Mouse (Mus musculus): ENCODE data around the gene Elp4. TPM values are rescaled to one million over a fixed set of nuclear protein-coding genes. Genes with fewer than 3 reads are reported as not detected.

Gene Elp4
- polyA plus RNA-seq, 1 experiment from 2014 or later: 27.2 TPM

DNA sequence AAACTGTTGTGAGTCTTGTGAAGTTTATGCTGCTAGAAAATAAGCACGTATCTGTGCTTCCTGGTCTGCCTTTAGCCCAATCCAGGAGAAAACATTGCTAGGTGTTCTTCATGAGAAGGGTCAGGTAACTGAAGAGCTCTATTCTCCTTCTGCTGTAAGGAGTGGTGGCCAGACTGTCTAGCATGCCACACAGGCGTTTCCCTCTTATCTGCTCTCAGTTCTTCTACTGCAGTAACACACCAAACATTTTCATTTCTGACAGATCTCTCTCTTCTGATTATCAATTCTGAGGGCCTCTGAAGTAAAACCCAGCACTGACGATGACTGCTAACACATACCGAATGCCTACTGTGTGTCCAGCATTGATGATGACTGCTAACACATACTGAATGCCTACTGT is 98.3 kb downstream of the Elp4 start:
- no peak for DNase-seq (ENCODE audit: low spot score)

DNA sequence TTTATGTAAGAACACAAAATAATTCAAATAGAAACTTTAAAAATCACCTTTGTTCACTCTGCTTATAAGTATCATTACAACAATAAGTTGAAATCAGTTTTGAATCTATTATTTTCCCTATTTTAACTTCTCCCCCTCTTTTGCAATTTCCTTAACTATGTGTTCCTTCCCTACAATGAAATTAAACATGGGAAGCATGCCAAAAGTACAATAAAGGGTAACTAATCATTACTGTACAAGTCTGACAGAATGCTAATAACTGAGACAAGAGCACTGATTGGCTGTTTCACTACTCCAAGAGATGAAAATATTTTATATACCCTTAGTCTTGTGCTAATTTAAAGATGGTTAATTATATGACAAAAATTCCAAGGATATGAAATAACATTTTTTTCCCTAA is 99.2 kb downstream of the Elp4 start:
- DNase-seq (ENCODE audit: low spot score): no peak

DNA sequence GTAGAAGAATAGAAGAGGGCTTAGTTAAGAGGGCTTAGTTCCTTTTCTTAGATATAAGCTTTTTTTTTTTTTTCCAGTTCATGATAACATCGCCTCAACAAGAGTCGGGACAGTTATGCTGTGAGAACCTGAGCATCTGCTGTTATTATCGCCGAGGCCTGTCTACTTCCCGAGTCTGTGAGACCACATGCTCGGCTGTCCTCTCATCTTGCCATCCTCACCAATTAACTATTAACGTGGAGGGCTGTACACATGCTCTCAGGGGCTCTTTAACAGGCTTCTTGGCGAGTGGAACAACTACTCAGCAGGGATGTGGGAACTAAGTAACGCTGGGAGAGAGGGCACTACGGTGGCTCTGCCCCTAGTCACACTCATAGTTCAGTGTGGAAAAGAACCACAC is 99.9 kb downstream of the Elp4 start:
- no peak for DNase-seq (ENCODE audit: low spot score)

DNA sequence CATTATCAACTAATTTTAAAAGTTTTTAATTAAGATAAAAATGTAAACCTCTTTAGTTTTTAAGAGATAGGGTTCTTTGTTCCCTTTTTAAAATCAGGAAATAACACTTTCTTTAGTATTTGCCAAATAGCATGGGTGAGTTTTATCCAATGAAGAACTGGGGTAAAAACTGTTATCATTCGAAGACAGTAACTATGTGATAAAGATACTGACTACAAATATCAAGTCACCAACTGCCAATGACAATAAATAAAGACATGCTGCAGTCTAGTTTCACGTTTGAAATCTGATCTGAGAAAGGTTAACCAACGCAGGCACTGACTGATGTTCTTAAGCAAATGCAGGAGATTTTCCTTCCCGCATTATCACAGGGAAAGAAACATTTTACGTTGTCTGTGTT is 100.9 kb downstream of the Elp4 start:
- DNase-seq (ENCODE audit: low spot score): no peak

DNA sequence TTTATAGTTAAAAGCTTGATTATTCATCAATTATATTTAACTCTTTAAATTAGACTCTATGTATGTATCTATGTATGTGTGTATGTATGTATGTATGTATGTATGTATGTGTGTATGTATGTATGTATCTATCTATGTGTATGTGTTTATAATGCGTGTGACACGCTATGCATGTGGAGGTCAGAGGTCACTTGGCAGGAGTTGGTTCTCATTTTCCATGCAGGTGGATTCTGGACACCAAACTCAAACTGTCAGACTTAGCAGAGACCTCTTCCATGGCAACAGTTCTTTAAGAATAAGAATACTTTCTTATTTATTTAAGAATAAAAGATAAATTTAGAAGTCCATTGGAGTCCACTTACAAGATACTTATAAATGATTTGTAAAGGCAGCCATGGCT is 101.5 kb downstream of the Elp4 start:
- DNase-seq (ENCODE audit: low spot score): no peak

DNA sequence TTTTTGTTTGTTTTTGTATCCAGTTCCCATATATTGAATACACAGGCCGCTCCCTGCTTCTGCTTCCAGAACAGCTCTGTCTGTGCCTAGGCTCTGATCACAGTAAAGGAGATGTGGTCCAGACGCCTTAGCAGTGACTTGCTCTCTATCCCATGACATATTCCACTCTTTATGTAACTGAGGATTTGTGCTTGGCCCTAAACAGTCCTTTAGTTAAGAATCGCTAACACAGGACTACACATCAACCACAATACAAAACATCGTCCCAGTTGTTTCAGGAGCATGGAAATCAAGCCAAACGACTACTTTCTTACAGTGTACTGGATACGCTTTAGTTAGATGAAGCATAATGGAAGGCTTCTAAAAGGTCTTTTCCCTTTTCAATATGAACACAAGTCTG is 102.8 kb downstream of the Elp4 start:
- DNase-seq (ENCODE audit: low spot score): no peak

DNA sequence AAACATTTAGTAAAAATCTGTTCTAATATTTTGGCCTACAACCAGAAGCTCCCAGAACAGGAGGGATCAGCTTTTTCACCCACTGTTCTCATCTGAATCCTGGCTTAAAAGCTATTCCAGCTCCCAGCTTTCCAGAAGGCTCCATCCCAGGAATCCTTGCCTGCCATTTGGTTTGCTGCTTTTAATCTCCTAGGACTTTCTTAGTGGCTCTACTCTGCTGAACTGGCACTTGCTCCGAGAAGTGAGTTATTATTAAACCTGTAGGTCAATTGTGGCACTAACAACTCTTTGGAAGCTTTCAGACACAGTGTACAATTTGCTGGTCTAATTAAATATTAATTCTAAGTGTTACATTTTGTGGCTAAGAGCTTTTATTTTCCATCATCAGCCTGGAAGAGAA is 103.7 kb downstream of the Elp4 start:
- no peak for DNase-seq (ENCODE audit: low spot score)

DNA sequence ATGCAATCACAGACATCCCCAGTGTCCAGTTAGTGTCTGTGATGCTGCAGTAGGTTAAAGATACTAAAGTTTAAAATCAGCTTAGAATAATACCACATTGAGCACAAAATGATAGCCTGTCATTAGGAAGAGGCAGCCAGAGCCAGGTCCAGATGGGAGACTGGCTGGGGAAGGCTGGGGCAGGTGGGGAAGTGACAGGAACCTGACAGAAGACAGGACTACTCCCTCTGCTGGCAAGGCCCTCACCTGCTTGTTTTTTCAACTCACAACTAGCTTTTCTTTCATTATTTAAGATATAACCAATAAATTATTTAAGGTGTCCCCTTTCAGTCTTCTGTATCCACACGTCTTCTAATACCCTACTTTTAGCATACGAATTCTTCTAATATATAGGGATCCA is 104.5 kb downstream of the Elp4 start:
- no peak for DNase-seq (ENCODE audit: low spot score)

DNA sequence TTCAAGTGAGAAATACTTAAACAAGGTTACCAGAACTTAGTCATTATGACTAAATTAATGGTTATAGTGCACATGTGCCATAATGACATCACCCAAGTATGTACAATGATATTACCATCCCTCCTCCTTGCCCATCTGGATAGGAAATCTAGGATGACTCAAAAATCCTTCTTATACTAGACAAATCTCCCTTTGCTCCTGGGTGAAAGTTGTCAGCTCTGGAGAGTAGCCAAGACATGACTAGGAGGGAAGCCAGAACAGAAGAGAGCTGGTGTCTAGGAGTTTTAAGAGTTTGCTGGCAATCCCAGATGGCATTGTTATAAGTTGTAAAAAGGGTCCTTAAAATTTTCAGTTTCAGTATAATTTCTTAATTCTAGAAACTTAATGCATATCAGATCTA is 106.5 kb downstream of the Elp4 start:
- DNase-seq (ENCODE audit: low spot score): no peak

DNA sequence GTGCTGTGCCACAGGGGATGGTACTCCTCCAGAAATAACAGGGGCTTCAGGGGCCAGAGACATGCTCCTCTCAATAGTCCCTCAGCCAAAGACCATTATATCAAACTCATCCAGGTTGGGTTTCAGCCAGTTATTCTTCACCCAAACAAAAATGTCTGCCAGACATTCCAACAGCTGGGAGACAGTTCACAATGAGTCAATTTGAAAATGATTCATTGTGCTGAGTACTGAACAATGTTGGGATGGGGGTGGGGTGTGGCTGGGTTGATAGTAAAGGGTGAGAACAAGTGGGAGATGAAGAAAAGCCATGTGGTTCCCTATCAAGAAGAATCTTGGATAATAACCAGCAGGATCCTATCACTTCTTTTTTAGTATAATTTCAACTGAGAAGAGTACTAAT is 108.3 kb downstream of the Elp4 start:
- no peak for DNase-seq (ENCODE audit: low spot score)

DNA sequence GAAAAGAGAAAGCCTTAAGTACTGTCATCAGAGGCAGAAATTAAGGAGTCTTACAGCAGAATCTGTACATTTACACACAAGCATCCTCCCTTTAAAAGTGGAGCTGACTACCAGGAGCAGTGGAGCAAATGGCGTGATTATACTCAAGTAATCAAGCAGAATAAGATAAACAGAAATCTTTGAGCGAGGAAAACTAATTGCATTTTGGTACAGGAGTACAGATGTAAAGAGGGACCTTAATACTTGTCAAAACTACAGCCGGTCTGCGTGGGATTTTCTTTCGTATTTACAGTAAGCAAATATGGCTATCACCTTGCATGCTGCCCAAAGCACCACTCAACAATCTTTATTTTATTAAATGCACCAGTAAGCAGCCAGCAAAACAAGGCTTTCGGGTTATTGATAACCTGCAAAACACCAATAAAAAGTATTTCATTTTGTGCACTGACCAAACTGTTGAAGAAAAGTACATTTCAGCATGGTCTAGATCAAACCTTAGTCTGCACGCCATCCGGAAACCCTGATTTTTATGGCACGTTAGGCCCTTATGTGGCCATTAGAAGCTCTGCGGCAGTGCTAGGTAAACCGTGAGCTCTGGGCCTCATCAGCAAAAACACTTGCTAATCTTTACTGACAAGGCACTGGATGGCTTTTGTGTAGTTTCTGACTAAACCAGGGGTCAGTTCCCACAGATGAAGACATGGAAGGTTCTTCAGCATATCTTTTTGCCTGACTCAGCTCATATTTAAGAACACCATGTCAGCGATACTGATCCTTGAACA is 111.8 kb downstream of the Elp4 start:
- no peak for DNase-seq (ENCODE audit: low spot score)

DNA sequence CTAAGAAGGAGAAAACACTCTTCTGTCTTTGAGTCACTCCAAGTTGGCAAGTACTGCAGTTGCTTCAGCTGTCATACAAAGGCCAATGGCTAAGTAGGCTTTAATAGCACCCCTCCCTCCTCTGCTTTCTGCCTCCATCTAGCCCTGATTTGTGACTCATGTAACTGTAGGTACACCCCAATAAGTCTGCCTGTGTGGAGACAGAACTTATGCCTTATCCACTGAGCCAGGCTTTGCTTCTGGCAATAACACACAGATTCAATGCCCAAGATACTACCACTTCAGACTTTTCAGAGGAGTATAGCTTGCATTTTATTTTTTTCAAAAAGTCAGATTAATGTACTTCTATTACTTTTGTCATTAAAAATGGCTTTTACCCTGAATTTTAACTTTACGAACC is 114.4 kb downstream of the Elp4 start:
- no peak for DNase-seq (ENCODE audit: low spot score)

DNA sequence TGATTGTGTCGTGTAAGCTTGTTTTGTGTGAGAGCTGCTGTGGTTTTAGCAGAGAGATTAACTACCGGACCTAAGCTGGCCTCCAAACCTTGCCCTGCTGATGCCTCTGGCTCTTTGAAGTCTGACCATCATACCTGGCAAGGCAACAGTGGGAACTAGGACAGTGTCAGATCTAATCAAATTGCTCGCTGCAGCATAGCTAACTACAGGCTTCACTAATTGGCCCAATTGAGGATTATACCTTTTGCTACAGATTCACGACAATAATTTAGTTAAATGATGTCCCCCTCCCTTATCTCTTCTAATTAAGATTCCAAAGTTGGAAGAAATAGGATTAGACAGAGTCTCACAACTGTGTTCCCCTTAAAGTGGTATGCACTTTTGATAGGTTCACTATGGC is 116.6 kb downstream of the Elp4 start:
- no peak for DNase-seq (ENCODE audit: low spot score)

DNA sequence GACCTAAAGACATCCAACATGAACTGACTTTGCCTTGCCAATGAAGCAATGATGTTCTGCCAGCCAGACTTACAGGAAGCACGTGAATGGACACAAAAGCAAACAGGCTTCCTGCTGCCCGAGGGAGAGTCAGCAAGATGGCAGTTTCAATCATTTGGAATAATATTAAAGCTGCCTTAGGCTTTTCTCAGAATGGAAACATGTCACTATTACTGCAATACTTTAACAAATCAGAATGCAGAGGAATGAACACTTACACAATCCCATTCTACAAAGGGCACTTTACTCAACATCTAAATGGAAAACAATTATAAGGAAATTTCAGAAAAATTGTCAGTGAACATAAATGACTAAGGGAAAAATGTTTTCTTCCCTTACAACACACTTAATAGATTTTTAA is 117.4 kb downstream of the Elp4 start:
- DNase-seq (ENCODE audit: low spot score): no peak

DNA sequence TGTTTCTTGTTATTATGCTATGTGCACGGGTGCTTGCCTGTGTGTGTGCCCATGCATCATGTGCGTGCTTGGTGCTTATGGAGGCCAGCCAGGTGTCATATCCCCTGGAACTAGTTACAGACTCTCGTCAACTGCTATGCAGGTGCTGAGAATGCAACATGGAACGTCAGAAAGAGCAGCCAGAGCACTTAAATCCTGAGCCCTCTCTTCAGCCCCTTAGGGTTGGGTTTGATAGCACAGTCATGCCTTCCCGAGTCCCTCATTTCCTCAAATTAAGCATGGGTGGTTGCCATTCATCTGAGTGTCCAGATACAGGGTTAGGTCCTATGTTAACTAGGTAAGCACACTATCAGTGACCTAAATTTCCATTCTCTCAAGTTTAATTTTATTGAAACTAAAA is 121.5 kb downstream of the Elp4 start:
- DNase-seq (ENCODE audit: low spot score): no peak

DNA sequence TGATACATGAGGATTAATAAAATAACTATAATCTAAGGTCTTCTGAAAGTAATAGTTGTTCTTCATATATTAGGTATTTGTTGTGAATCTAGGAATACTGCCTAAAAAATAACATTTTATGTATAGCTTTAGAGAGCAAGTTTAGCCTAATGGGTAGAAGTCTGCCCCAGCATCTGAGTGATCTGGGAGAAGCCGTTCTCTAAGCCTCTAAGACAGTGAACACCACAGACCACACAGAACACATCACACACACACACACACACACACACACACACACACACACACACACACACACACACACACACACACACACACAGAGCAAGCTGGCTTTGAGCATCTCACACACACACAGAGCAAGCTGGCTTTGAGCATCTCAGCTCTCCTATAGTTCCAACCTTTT is 123.6 kb downstream of the Elp4 start:
- no peak for DNase-seq (ENCODE audit: low spot score)

DNA sequence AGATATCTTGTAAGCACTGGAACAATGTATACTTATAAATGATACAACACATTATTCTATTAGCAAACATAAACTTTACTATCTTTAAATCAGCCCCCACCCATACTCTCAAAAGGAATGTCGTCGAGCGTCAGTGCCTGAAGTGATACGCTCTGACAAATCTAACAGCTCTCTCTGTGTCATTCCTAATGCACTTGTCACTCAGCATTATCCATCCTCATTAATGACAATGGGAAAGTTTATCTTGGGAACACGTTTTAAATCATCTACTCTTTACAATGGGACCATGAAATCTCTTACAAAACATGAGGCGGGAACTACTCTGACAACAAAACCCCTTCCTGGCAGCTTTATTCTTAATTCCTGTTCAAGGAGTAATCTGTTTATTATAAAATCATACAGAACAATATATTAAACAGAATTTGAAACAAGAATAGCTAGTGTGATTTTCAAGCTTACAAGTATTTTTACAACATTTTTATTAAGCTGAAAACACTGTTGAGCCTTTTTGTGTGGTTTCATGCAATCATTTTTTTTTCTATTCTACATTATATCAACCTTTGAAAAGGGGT is 125.0 kb downstream of the Elp4 start:
- no peak for DNase-seq (ENCODE audit: low spot score)

DNA sequence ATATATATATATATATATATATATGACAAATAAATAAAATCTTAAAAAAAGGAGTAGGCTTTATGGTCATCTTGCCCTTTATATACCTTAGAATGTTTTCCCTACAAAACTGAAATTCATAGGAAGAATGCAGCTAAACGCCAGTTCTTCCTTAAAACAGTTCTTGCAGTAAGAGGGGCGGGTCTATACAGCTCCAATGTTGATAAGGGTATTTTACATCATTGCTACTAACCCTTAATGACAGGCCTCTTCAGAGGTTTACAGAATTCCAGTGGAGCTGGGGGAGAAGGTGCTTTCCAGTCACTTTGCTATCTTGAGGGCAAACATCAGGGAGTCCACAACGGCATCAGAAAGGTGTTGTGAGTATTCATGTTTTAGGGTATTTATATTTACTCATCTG is 133.1 kb downstream of the Elp4 start:
- no peak for DNase-seq (ENCODE audit: low spot score)

DNA sequence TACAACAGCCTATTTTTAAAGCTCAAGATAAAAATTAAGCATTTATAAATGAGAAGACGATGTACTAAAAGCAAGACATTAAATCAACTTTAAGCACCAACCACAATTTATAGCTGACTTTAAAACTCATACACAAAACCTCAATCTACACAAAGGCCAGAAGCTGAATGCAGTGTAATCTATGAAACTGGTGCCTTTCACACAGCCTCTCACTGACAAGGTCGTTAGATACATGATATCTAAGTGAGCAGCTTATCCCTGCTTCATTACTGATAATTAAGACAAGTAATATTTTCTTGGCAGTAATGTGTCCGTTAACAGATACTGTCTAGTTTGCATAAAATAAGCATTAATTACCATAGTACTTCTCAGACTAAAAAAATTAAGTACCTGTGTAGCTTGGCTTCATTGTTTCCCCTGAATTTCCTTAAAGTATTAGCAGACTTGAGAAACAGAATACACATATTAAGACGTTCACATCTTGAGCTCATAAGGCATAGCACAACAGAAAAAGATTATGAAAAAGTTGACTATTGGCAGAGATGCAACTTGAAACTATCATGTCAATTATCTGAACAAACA is 134.5 kb downstream of the Elp4 start:
- no peak for DNase-seq (ENCODE audit: low spot score)

DNA sequence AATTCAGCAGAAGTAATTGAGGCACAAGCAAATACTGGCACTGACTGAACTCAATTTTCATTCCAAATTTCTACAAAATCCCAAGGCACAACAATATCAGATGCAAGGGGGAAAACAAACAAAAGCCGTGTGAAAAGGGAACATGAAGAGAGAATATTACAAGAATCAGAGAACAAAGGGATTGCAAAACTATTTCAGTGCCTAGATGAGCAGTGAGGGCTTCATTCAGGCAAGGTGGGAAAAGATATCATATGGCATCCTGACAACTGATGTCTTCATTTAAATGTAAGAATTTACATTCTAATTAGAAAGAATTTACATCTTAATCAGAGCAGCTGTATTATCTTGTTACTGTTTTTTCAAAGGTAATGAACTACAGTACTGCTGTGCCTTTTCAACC is 150.9 kb downstream of the Elp4 start:
- no peak for DNase-seq (ENCODE audit: low spot score)

DNA sequence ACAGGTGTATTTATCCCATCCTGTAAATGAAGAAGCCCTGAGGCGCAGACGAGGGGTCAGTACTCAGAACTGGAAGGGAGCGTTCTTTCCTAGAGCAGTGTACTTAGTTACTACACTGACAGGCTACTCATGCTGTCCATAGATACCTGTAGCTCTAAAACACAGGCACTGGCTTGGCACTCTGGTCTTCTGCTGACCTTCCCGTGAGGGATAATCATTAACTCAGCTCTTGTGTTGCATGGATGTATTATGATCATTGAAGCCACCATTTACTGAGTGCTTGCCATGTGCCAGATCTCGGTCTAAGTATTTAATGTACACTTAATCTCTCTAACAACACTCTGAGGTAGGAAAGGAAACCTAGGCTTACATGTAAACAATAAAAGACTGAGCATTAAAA is 155.3 kb downstream of the Elp4 start:
- no peak for DNase-seq (ENCODE audit: low spot score)

DNA sequence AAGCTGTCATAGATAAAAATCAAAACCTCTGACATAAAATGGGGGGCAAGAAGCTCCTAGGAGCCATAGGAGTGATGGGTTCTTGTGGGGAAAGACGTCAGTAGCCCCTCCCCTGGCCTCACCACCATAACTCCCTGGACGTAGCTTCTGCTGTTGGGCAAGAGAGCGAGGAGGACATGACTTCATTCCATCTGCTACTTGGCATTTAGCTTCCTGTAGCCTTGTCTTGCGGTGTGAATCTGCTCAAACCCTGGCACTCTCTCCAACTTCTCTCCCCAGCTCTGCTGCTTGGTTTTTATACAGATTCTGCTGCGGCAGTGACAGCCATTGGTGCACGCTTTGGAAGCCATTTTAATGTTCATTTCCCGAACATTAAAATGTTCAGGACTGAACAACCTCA is 157.5 kb downstream of the Elp4 start:
- DNase-seq (ENCODE audit: low spot score): no peak

DNA sequence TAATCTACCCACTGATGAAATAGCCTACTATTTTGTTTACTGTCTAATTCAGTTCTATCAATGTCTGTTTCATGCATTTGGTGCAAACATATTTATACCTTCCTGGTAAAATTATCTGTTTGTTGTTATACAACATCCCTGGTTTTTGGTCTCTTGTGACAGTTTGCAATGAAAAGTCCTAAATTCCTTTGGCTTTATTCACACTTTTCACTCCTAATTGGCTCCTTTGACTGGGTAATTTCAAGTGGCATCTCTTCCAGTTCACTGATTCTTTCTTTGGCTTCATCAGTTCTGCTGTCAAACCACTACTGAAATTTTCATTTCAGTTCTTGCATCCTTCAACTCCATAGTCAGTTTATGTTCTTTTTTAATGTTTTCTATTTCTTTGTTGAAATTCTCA is 168.2 kb downstream of the Elp4 start:
- DNase-seq (ENCODE audit: low spot score): no peak
